Mouse (Mus musculus) neural tube, embryonic 14.5 days (tissue): ENCODE data around the gene Tsga10. TPM values are rescaled to one million over a fixed set of nuclear protein-coding genes. Genes with fewer than 3 reads are reported as not detected.
A peak's percentile ranks its signal among the peaks of the same experiment; 100 is the strongest.

Source experiments
- ATAC-seq: fragments of 200-750 bp; cut with Nextera tagmentation; 2 replicates; pipeline ENCODE4 v1.8.0; 2017; ENCODE audit warnings: low read depth, mild to moderate bottlenecking, moderate TSS enrichment, moderate library complexity
- H3K27ac ChIP-seq: fragments of 300-500 bp; sonication (generic); 2 replicates; pipeline ENCODE4 v1.5.1; 2014; ENCODE audit warnings: low read depth, mild to moderate bottlenecking, control low read depth, low read length, moderate library complexity, mixed read lengths
- H3K27me3 ChIP-seq: fragments of 300-500 bp; sonication (generic); 2 replicates; pipeline ENCODE4 v1.6.1; 2014; ENCODE audit warnings: low read length; ENCODE audit not compliant: control insufficient read depth, insufficient read depth
- H3K36me3 ChIP-seq: fragments of 300-500 bp; sonication (generic); 2 replicates; pipeline ENCODE4 v1.6.1; 2014; ENCODE audit warnings: low read length, mixed read lengths; ENCODE audit not compliant: control insufficient read depth, insufficient read depth
- H3K4me1 ChIP-seq: fragments of 300-500 bp; sonication (generic); 2 replicates; pipeline ENCODE4 v1.6.1; 2014; ENCODE audit warnings: low read length; ENCODE audit not compliant: control insufficient read depth, insufficient read depth
- H3K4me2 ChIP-seq: fragments of 300-500 bp; sonication (generic); 2 replicates; pipeline ENCODE4 v1.6.1; 2014; ENCODE audit warnings: mild to moderate bottlenecking, low read depth, low read length, control low read depth
- H3K4me3 ChIP-seq: fragments of 300-500 bp; sonication (generic); 2 replicates; pipeline ENCODE4 v1.5.1; 2014; ENCODE audit warnings: low read depth, low read length, control low read depth, mixed read lengths
- H3K9ac ChIP-seq: fragments of 300-500 bp; sonication (generic); replicated peaks from 2 replicates; pipeline ENCODE4 v1.6.1; 2014; ENCODE audit warnings: low read depth, mild to moderate bottlenecking, control low read depth, low read length, mixed read lengths
- H3K9me3 ChIP-seq: fragments of 300-500 bp; sonication (generic); 2 replicates; pipeline ENCODE4 v1.6.1; 2016; ENCODE audit warnings: low read length; ENCODE audit not compliant: control insufficient read depth
- WGBS: fragments of 180-500 bp; shearing (Covaris S2); extraction: QIAGEN DNeasy Blood & Tissue Kit; methylation state at CpG from one replicate; pipeline ENCODE4 v1.1.7; 2014; 5-methylcytosine and 5-hydroxymethylcytosine counted together
- polyA plus RNA-seq: library from polyadenylated mRNA; unstranded; fragments of >200 nt; fragmentation: Nextera tagmentation; extraction: Ambion mirVana; gene quantifications from 2 replicates; pipeline ENCODE4 v1.2.1, GENCODE M21; 2014

Gene Tsga10
- polyA plus RNA-seq, 1 experiment from 2014 or later = 19.4 TPM

DNA sequence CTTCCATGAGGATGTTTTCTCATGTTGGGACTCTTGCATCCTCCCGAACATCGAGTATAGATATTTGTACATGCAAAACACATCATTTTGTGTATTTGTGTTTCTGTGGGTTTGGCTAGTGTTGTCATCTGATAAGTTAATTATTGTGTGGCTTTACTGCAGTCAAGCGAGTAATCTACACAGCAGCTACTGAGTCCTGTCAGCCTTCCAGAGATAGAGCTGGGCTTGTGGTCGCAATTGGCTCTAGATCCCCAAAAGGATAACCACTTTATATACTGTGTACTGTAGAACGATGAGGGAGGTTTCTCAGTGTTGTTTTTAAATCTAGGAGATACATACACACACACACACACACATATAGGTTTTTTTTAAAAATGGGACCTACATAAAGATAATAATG lies 130.3 kb downstream of the Tsga10 start:
- Histone ChIP-seq H3K27ac (no peak overlapping the region), H3K9me3 (no peaks in the 10 kb centered on the region), H3K27me3 (no peaks in the 10 kb centered on the region), H3K4me1 (no peaks in the 10 kb centered on the region), H3K4me2 (no peak overlapping the region), H3K36me3 (no peaks in the 10 kb centered on the region), H3K9ac (no peak overlapping the region), H3K4me3 (no peak overlapping the region)
- 94% methylated on average over 5 of the region's 5 CpGs for WGBS
- no peak for ATAC-seq

- H3K27ac ChIP-seq = no peak overlapping the region
- 80% methylated on average over 7 of the region's 7 CpGs for WGBS
- ATAC-seq = no peak
Observed at GRCm38 (mm10) chr1:37734841-37735240, 131.4 kb downstream of the Tsga10 start.

GRCm38 (mm10) chr1:37729353-37729752 lies 136.9 kb downstream of the Tsga10 start:
- Histone ChIP-seq H3K27me3 (no peaks in the 10 kb centered on the region), H3K36me3 (no peaks in the 10 kb centered on the region), H3K9me3 (no peaks in the 10 kb centered on the region), H3K9ac (no peak overlapping the region), H3K27ac (no peak overlapping the region), H3K4me2 (no peak overlapping the region), H3K4me3 (no peak overlapping the region), H3K4me1 (no peaks in the 10 kb centered on the region)
- ATAC-seq = no peak
- WGBS = 94% methylated on average over 8 of the region's 8 CpGs

More at GRCm38 (mm10) chr1:37734841-37735240, 131.4 kb downstream of the Tsga10 start:
- H3K27me3 ChIP-seq = no peaks in the 10 kb centered on the region
- no peak overlapping the region for H3K4me3 ChIP-seq
- no peak overlapping the region for H3K9ac ChIP-seq
- no peaks in the 10 kb centered on the region for H3K36me3 ChIP-seq
- no peak overlapping the region for H3K4me2 ChIP-seq
- H3K4me1 ChIP-seq = no peaks in the 10 kb centered on the region
- H3K9me3 ChIP-seq = no peaks in the 10 kb centered on the region

DNA sequence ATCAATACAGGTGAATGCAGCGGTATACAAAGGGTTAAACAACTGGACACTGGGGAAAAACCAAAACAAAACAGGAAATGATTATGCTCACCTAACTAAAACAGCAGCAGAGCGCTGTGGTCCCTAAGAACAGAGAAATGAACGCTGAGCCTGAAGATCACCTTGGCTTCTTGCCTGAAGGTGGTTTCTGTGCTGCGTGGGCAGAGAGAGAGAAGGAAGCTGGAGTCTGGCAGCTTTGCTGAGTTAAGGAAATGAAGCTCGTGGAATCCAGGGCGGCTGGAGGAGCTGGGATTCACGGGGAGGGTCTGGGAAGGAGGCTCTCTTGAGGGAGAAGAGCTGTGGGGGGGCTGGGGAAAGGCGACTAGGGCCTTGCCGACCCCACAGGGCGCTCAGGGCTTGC lies 138.2 kb downstream of the Tsga10 start:
- WGBS = 72% methylated on average over 10 of the region's 10 CpGs
- H3K9ac ChIP-seq = no peak overlapping the region
- no peak overlapping the region for H3K4me3 ChIP-seq
- H3K27me3 ChIP-seq = no peaks in the 10 kb centered on the region
- ATAC-seq = no peak
- H3K27ac ChIP-seq = no peak overlapping the region
- H3K9me3 ChIP-seq = no peaks in the 10 kb centered on the region
- H3K4me2 ChIP-seq = no peak overlapping the region
- H3K36me3 ChIP-seq = no peaks in the 10 kb centered on the region
- no peaks in the 10 kb centered on the region for H3K4me1 ChIP-seq

- Histone ChIP-seq H3K27me3 (no peaks in the 10 kb centered on the region), H3K36me3 (no peaks in the 10 kb centered on the region), H3K4me2 (no peak overlapping the region), H3K4me1 (no peaks in the 10 kb centered on the region), H3K9me3 (no peaks in the 10 kb centered on the region), H3K9ac (no peak overlapping the region), H3K4me3 (no peak overlapping the region), H3K27ac (no peak overlapping the region)
- ATAC-seq = no peak
- WGBS = 78% methylated on average over 8 of the region's 8 CpGs
Observed at GRCm38 (mm10) chr1:37727186-37727585, 139.0 kb downstream of the Tsga10 start.

- no peaks in the 10 kb centered on the region for H3K4me1 ChIP-seq
- 84% methylated on average over 8 of the region's 8 CpGs for WGBS
- no peaks in the 10 kb centered on the region for H3K27me3 ChIP-seq
- no peak overlapping the region for H3K4me2 ChIP-seq
- no peak overlapping the region for H3K27ac ChIP-seq
- ATAC-seq = no peak
- H3K9ac ChIP-seq = no peak overlapping the region
- H3K4me3 ChIP-seq = no peak overlapping the region
- no peaks in the 10 kb centered on the region for H3K9me3 ChIP-seq
- no peaks in the 10 kb centered on the region for H3K36me3 ChIP-seq
Observed at GRCm38 (mm10) chr1:37726426-37726825, 139.8 kb downstream of the Tsga10 start.

DNA sequence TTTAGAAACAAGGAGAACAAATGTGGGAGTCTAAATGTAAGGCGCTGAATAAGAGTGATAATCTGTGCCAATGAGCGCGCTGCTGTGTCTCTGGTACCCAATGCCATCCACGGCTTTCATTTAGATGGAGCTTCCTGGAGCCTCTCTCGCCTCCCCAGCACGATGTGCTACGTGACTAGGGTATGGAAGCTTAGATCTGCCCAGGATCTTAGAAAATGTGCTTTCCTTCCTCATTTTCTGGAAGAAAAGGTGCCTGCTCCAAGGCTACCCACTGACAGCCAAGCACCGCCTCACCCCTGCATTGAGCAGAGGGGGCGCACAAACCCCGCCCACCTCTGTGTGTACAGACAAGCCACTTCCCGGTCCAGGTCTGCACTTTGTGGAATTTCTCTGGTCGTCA lies 140.3 kb downstream of the Tsga10 start:
- WGBS = 78% methylated on average over 12 of the region's 12 CpGs
- no peak for ATAC-seq
- no peak overlapping the region for H3K4me2 ChIP-seq

GRCm38 (mm10) chr1:37721092-37721491 lies 145.1 kb downstream of the Tsga10 start:
- WGBS = 80% methylated on average over 5 of the region's 5 CpGs
- 0 out of 2 replicates have a peak, but pooled peaks cover 5% of the 10 kb centered on the region for H3K4me1 ChIP-seq
- no peak overlapping the region for H3K4me3 ChIP-seq
- H3K9ac ChIP-seq = no peak overlapping the region
- no peak overlapping the region for H3K4me2 ChIP-seq
- no peaks in the 10 kb centered on the region for H3K9me3 ChIP-seq
- H3K27me3 ChIP-seq = peaks cover 6% of the 10 kb centered on the region
- no peaks in the 10 kb centered on the region for H3K36me3 ChIP-seq
- no peak overlapping the region for H3K27ac ChIP-seq
- no peak for ATAC-seq

More for the DNA sequence above, 140.3 kb downstream of the Tsga10 start:
- no peaks in the 10 kb centered on the region for H3K27me3 ChIP-seq
- no peaks in the 10 kb centered on the region for H3K9me3 ChIP-seq
- no peaks in the 10 kb centered on the region for H3K36me3 ChIP-seq
- no peaks in the 10 kb centered on the region for H3K4me1 ChIP-seq
- no peak overlapping the region for H3K4me3 ChIP-seq
- H3K27ac ChIP-seq = no peak overlapping the region
- no peak overlapping the region for H3K9ac ChIP-seq

DNA sequence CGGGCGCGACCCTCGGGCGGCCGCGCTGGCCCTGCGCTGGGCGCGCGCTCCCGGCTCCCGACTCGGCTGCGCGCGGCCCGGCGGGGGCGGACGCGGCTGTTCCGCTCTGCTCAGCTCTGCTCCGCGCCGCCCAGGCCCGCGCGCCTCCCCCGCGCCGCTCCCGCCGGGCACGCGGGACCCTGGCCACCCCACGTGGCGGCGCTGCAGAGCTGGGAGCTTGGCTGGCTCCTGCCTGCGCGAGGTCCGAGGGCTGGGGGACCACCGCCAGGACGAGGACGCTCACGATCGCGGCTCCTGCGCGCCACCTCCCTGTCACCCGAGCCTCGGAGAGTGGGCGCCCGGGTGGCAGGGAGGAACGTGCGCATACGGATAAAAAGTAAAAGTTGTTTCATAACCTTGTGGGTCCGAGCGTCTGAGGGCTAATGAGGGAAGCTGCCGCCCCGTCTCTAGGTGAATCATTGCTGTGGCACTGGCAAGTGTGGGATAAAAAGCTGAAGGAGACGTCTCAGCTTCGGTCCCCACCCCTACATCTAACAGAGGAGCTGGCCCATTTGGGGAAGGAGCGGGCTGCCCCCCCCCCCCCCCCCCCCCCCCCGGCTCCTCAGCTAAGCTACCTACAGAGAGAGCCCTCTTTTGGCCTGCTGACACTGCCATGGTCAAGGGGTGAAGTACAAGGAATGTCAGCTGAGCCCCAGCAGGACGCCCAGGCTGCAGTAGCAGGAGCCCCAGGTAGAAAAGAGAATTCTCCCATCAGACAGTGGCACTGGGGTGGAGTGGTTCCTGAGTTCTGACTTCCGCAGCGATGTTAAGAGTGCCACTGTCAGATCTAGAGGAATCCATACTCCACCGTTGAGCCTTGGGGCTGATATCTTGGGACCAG lies 146.2 kb downstream of the Tsga10 start, which contains the start of gene 2010300C02Rik:
2010300C02Rik (minus strand) TSS at position 325 of the 880 bp plus-strand sequence.
- no peaks in the 10 kb centered on the region for H3K36me3 ChIP-seq
- no peak within 1 kb of the TSS for H3K27ac ChIP-seq
- peak within 1 kb of the TSS; percentile 90 for H3K4me2 ChIP-seq
- peak within 1 kb of the TSS; percentile 57 for H3K4me3 ChIP-seq
- peak; percentile 95 for ATAC-seq
- H3K9me3 ChIP-seq = no peaks in the 10 kb centered on the region
- 0 out of 2 replicates have a peak, but pooled peaks cover 5% of the 10 kb centered on the region for H3K4me1 ChIP-seq
- peaks cover 6% of the 10 kb centered on the region for H3K27me3 ChIP-seq
- peak within 1 kb of the TSS; percentile 58 for H3K9ac ChIP-seq
- under 1% methylated on average over 52 of the region's 69 CpGs for WGBS
